Mouse (Mus musculus) CD4-positive, CD25-positive, alpha-beta regulatory T cell, adult 2 months (primary cell): ENCODE measurements around the gene Trpm4.

Experiments used
- DNase-seq: peaks from one replicate; pipeline ENCODE4 v3.0.0-alpha.2; 2012; ENCODE audit warnings: low read depth, low spot score

Trpm4 gene

DNA sequence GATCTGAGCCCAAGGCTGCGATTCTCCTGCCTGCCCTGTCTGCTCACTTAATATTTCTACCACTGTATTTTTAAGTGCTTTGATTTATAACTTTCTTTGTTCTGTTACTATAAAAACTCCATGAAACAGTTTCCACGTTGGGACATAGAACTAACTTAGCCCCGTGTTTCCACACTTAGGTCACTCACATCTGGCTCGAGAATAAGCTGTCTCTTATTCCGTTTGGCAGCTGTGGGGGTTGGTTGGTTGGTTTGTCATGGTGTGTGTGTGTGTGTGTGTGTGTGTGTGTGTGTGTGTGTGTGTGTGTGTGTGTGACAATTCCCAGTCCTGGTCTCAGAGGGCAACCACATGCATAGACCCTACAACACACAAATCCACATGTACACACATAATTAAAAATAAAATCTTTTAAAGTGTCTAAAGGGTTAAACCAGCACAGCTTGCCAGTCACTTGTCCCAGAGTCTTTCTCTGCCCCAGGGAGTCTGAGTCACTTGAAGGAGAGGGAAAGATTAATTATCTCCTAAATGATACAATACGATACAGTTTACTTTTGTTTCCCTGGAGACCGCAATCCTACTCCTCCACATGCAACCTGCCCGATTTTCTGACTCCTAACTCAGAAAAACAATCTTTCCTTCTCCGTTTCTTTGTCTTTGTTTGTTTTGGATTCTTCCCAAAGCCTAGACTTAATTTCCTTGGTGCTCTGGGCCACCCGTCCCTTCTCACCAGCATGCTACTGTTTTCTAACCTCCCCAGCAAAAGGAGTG lies 20.7 kb downstream of the Trpm4 start:
- DNase-seq = no peak

DNA sequence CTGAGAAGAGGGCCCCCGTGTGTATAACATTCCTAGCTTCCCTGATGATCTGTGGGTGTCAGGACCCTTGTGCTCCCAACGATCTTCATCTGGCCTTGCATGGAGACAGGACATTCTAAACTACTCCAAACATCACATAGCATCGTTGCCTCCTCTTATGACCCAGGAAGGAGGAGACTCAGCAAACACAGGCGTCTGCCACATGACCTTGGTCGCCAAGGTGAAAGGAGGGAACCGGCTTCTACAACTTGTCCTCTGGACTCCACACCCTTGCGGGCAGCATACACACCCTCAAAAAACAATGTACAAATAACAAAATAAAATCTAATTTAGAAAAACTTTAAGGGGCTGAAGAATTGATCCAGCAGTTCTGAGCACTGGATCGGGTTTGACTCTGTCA lies 21.6 kb downstream of the Trpm4 start:
- DNase-seq = no peak

DNA sequence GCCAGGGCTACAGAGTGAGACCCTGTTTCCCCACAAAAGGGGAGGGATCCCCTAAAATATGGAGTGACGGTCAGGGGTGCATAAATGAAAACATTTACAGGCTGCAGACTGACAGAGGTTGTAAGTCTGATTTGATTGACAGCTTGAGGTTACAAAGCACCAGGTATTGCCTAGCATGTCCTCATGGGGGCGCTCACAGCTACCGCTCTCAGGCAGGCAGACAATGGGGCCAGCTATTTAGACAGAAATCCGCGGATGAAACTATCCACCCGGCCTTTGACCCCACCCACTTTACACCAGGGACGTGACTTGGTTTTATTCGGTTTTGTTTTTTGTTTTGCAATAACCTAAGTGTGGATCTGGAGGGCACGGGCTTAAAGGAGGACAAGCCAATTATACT lies 24.1 kb downstream of the Trpm4 start:
- DNase-seq = peak; percentile 85

DNA sequence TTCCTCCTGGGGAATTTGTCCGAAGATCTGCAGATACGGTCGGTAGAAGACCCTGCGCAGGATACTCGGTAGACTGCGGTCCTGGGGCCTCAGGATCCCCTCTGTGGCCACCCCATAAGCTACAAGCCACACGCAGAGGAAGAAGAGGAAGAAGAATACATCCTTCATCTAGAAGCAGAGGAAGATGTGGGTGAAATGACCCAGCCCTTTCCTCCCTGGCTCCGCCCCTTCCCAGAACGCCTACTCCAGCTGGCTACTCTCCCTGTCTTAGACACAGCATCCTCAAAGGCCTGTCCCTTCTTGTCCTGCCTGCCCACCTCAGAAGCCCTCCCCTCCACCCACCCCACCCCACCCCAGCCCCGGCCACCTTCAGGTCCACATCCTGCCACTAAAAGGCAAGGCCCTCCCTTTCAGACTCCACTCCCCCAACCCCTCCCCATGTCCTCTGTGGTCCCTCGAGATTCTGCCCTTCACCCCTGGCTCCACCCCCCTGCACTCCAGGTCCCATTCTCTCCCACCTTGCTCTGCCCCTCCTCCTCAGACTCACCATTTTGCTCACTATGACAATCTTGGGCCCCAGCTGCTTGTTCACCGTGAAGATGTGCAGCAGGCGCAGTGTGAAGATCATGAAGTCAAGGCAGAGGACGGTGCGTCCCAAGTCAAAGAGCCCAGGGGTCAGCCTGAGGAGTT lies 24.9 kb downstream of the Trpm4 start:
- DNase-seq = peak; percentile 44

DNA sequence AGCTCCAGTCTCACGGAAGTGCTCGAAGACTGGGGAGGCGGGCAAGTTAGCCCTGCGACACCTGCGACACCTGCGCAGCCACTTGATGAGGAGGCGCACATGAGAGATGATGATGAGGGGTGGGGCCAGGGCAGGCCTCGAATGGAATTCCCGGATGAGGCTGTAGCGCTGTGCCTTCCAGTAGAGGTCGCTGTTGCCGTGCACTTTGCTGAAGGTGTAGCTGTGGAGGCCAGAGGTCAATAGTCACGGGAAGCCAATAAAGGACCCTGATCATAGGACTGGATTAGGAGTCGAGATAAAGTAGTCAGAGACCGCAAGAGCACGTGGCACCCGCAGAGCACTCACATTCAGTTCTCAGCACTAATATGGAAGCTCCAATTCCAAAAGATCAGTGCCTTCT lies 28.3 kb downstream of the Trpm4 start:
- DNase-seq = peak; percentile 80

DNA sequence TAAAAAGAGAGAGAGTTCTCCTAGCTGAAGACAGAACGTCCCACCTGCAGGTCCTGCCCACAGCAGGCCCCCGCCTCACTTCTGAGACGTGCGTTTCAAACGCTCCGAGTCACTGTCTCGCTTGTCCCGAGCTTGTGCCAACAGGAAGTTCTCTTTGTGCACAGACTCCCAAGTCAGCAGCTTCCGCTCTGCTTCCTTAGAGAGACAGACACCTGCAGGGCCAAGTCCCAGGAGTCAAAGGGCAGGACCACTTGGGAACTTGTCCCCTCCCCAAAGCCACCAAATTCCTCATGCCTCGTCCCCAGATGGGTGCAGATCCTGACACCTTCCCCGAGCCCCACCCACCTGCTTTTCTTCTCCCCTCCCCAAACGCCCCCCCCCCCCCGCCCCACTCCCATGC lies 28.7 kb downstream of the Trpm4 start:
- no peak for DNase-seq

DNA sequence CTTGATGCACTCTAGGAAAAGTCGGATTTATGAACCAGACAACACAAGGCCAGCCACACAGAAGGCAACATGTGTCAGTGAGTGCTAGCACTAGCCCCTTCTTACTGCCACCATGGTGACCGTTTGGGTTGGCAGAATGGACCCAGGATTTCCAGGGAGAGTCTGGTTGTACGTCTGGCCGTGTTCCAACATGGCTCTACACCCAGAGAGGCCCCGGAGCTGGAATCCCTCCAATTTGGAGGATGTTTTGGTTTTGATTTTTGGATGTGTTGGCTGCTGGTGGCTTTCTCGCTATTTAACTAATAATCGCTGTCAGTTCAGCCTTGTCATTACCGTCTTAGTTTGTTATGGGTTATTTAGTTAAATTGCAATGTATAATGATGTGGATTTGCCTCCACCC lies 31.0 kb downstream of the Trpm4 start:
- no peak for DNase-seq

DNA sequence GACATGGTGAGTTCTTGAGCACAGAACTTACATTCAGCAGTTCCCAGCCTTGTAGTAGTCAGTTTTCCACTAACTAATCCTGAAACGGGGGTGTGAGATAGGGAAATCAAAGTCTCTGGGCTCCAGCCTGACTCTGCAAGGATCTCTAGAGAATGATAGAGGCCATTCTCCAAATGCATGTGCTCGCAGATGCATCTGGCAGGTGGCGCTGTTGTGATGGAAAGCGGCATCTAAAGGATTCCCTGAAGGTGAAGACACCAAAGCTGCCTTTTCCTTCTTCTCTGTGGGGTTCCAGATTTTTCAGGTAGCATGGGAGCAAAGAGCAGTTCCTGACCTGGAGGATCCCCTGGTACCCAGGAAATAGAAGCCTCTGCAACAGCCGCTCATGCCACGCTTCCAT lies 33.3 kb downstream of the Trpm4 start:
- DNase-seq = peak; percentile 78

DNA sequence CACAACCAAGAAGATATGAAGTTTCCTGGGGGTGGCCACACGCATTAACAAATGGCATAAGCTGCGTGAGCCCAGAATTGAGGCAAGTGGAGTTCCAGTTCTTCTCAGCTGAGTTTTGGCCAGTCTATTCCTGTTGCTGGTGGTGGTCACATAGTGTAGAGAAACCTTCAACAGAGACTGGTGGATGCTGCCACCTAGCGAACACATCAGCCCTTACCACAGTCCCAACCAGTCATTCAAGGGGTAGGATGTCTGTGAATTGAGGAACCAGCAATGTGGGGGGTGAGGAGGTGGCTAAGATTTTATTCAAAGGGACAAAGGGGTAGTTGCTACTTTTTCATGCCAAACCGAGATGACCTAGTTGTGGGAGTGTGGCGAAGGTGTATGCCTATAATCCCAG lies 33.8 kb downstream of the Trpm4 start:
- peak; percentile 79 for DNase-seq

DNA sequence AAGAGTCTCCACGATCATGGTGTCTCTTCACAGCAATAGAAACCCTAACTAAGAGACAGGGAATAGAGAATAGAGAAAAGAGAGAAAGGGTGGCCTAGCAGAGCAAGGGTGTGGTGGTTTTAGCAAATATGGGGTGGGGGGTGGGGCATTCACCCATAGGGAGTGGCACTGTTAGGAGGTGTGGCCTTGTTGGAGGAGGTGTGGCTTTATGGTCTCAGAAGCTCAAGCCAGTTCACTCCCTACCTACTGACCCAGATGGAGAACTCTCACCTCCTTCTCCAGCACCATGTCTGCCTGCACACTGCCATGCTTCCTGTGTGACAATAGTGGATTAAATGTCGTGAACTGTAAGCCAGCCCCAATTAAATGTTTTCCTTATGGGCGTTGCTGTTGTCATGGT lies 36.0 kb downstream of the Trpm4 start:
- no peak for DNase-seq

DNA sequence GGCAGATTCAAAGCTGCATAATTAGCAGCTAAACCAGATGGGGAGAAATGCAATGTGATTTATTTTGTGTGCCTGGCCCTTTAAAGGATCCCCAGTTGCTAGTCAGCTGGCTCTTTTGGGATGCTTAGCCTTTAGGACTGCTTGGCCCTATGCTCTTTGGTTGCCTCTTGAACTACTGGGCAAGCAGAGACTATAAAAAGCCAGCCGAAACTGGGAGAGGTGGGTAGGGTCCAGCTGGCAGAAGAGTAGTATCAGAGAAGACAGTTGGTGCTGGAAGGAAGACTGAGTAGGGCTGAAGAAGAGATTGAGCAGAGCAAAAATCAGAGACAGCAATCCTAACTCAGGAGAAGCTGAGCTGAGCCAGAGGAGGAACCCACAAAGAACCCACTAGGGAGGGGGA lies 37.0 kb downstream of the Trpm4 start:
- DNase-seq = no peak

DNA sequence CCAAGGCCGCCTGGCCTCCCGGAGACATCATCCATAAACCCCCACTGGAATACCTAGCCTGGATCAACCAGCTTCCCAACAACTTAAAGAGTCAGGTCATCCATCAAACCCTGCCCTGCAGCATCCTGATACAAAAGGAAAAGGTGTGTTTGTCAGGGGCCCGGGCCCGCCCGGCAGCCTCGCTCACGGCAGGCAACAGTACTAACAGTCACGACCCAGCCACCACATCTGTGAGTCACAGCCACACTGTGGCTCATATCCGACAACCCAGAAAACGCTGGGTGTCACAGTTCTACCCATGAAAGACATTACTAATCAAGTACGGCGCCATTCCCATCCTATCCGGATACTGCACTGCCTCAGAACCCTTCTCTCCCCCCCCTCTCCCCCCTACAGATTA lies 47.1 kb downstream of the Trpm4 start:
- DNase-seq = no peak

DNA sequence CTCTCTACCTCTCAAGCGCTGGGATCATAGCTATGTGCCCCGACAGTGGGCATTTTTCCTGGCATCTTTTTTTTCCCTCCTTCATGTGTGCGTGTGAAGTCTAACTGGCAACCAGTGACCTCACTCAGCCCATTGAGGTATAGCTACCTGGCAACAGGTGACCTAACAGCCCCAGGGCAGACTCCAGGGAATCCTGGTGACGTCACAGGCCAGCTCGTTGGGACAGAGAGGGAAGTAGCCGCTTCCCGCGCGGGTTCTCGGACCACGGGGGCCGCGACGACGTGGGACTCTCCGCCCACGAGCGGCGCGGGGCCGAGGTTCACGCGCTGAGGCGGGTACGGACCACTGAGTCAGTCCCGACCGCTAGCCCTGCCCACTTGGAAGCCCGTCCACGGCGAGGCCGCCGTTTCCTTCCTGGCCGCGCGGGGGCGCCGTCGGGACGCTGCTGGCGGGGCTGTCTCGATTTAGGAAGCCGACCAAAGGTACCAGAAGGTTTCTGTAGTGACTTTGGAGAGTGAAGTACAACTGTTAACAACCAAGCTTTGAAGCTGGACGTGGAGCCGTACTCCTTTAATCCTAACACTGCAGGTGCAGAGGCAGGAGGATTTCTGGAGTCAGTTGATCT lies 56.3 kb downstream of the Trpm4 start, which contains the start of gene Slc6a21:
Gene Slc6a21 (plus strand): TSS at position 378 of the 625 bp plus-strand sequence.
- peak; percentile 85 for DNase-seq

DNA sequence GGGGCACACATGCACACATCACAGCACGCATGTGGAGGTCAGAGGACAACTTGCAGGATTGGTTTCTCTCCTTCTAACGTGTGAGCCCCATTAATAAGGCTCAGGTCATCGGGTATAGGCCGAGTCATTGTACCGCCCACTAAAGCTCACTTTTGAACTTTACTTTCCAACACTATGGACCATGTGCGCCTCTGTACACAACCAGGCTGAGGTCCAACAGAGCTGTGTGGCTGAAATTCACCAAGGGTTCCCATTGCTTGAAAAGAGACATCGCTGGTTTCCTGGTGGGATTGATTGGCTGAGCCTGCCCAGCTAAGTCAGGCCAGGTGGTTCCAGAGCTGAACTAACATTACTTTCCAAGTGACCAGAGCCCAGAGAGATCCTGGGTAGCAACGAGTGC lies 59.9 kb downstream of the Trpm4 start:
- no peak for DNase-seq

DNA sequence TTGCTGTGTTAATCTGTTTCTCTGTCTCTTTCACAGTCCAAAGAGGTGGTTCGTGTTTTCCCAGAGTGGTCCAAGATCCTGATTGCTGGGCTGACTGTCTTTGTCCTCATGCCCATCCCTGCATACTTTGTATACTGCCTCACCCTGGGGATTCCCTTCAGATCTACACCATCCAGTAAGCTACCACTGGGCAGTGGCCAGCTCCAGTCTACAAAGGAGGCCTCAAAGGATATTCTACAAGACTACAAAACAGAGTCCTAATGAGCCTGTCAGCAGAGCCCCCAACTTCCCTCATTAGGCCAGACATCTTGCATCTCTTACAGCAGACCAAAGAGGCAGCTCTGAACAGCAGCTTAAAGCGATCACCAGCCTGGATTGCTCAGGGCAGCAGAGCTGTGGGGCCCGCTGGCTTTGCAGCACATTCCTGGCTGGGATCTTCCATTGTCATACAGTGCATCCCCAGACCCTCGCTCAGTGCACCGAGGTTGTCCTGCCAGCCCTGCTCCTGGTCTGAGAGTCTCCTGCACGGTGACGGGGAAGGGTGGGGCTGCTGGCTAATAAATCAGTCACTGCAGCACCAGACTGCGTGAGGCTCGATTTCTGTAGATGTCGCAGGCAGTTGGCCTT lies 60.7 kb downstream of the Trpm4 start:
- no peak for DNase-seq

DNA sequence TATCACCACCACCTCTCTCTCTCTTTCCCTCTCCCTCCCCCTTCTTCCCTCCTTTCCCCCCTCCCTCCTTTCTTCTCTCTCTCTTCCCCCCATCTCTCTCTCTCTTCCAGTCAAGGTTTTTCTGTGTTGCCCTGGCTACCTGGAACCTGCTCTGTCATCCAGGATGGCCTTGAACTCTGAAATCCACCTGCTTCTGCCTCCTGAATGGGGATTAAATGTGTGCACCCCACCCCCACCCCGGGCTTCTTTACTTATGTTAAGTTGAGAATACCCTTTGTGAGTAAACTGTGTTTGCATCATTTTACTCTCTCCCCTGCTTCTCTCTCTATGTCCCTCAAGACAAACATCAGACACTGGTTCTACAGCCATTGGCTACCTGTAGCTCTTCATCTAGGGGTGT lies 68.1 kb downstream of the Trpm4 start:
- DNase-seq = no peak

DNA sequence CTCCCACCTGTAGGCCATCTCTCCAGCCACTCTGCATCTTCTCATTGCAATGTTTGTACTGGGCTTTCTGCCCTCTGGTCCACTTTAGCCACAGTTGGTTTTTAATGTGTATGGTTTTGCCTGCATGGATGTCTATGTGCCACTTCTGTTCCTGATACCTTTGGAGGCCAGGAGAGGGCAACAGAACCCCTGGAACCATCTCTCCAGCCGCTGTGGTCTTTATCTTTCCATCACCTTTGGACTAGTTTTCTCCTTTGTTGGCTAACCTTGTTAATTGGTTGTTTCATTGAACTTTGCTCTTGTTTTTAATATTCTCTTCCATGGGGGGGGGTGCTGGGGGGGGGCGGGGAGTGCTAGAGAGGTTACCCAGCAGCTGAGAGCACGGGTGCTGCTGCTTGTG lies 69.2 kb downstream of the Trpm4 start:
- DNase-seq = no peak

DNA sequence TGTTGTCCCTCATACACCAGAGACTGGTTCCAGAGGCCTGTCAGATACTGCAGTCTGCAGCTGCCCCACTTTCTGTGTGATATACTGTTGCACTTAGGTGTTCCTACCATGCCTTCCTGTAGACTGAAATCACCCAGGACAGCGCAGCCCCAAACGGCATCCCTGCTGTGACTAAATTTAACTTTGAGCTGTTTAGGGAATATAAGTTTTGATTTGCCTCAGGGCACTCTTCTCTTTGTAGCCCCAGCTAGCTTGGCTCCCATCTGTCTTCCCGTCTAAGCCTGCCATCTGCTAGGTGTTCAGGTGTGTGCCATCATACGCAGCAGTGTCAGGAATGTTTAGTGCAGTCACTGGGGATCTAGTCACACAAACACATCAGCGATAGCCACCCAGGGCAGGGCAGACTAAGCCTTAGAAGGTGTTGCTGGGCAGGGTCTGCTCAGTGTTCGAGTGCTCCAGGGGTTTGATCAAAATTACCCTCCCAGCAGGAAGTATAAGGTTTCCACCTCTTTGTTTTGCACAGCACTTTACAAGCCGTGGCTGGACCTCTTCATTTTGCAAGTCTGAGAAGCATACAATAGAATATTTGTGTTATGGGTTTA lies 70.5 kb downstream of the Trpm4 start:
- no peak for DNase-seq

DNA sequence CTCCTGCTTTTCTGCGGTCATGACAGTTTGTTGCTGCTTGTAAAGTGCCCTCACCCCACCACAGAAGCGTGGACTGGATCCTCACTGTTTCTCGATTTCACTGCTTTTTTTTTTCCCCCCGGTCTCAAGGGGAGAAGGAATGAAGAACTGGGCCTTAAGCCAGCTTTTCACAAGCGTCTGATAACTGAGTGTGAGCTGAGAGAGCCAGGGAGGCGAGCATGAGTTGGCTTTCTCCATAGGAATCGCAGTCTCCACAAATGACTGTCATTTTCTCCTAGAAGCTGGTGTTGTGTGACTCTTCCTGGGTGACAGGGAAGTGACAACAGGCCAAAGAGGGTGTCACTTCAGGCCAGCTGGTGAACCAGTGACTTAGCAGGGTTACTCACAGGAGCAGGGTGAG lies 71.3 kb downstream of the Trpm4 start:
- DNase-seq = no peak

DNA sequence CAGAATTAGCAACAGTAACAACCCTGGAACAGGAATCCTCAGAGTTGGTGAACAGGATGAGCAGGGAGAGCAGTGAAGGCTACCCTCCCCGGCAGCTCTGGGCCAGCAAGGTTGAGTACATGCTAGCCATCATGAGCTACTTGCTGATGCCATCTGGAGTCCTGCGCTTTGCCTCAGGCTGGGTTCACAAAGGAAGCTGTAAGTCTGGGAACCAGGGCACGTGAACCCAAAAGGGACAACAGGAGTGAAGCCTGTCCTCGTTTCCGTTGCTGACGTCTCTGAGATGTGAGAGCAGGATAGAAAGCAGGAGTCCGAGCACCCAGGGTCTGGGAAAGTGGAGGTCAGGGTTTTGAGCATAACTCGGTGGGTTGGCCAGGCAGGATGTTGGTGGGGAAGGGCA lies 74.3 kb downstream of the Trpm4 start:
- no peak for DNase-seq

DNA sequence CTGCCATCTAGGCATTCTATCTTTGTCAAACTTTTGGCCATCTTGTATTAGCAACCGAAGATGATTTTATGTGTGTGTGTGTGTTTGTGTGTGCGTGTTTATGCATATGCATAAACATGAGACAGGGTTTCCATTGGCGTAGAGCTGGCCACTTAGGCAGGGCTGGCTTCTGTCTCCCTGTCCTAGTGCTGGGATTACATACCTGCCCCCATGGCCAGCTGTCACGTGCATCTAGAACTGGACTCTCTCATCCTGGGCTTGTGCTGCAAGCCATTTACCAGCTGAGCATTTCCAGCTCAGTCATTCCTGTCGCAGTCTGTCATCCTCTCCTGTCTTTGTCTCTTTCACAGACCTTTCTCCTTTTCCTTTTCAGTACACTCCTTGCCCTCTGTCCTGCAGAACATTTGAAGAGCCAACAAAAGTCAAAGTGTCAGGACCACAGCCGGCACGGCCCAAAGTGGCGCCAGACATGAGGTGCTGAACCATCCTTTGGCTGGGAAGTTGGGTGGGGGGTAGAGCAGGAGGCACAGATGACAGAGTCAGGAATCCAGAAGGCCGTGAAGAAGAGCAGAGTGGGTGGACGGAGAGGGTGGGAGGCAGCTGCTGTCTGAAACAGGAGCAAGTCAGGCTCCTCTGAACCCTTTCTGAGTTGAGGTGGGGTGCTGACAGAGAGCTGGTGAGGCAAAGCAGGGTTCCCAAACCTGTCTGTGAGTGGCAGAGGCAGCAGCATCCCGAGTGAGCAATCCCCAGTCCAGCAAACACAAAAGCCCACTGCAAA lies 76.3 kb downstream of the Trpm4 start:
- no peak for DNase-seq
